In the genomic region with DNA sequence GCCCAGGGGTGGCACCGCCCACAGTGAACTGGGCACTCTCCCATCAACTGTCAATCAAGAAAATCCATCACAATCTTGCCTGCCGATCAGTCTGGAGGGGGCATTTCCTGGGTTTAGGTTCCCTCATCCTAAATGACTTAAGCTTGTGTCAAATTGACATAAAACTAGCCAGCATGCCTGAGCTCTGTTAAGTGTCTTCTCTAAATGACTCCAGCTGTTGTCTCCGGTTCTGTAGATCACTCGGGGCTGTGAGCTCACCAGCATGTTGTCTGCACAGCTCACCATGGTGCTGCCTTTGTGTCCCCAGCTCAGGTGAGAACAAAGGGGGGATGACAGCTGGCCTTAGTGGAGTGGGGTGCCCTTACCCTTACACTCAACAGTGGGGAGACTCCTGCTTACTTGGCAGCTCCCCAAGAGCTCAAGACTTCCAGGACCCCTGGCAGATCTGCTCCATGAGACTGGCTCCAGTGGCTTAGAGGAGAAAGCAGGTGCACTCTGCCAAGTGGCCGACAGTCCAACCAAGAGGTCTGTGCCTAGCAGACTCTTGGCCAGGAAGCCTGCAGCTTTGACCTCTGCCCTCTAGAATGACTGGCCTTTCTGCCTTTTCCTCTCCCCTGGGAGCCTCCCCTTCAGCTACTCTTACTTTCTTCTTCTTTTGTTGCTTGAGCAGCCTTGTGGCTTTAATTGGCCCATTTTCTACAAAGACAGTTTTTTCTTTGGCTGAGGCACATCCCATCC, we compare ENCODE assay signal across 15 mouse cellular contexts. TPM values are rescaled to one million over a fixed set of nuclear protein-coding genes. Genes with fewer than 3 reads are reported as not detected.
A peak's percentile ranks its signal among the peaks of the same experiment; 100 is the strongest.
DNase-seq lines count a peak whose midpoint lies in the region; ATAC-seq and TF ChIP-seq lines count a peak whose summit lies in the region.
"Had no signal": no experiment of that assay in that cellular context is flagged by ENCODE, and none has a peak within 500 bp of the region (broad histone marks: within the 10 kb centered on the region; RNA-seq: fewer than 3 reads in every experiment).

No protein-coding gene starts in this region.

- WGBS in lung, embryonic 14.5 days: 38% methylated on average over 5 of the region's 5 CpGs
- WGBS in lung, adult 2 months: 53% methylated on average over 5 of the region's 5 CpGs
- 39% methylated on average over 5 of the region's 5 CpGs for whole genome bisulfite sequencing in kidney, adult 2 months
- WGBS in thymus, adult 2 months: 76% methylated on average over 5 of the region's 5 CpGs
- WGBS in midbrain, postnatal 0 days: 61% methylated on average over 5 of the region's 5 CpGs

- TF ChIP-seq CTCF in lung, embryonic 14.5 days (IDR thresholded peaks at IDR 0.05; ENCODE audit: low read depth): no peak
- no peak for TF ChIP-seq CTCF in lung, adult 2 months (IDR thresholded peaks at IDR 0.05; ENCODE audit: insufficient read depth, low read length)
- TF ChIP-seq CTCF in kidney, adult 2 months (conservative IDR thresholded peaks at IDR 0.05; ENCODE audit: insufficient read depth, insufficient read length, low read depth, low read length): no peak
- TF ChIP-seq CTCF in thymus, adult 2 months (IDR thresholded peaks at IDR 0.05; ENCODE audit: borderline replicate concordance, control insufficient read depth, extremely low read depth, insufficient read depth, low read length, poor library complexity): no peak
- TF ChIP-seq CTCF in midbrain, postnatal 0 days (IDR thresholded peaks at IDR 0.05): no peak

- H3K9me3 ChIP-seq in lung, embryonic 14.5 days (ENCODE audit: low read depth, low read length): no peaks in the 10 kb centered on the region
- no peaks in the 10 kb centered on the region for H3K9me3 ChIP-seq in midbrain, postnatal 0 days (ENCODE audit: low read length)
- H3K9me3 ChIP-seq: lung, embryonic 15.5 days; megakaryocyte, embryonic 14.5 days had no signal

- TF ChIP-seq POLR2A in lung, adult 2 months (IDR thresholded peaks at IDR 0.05; ENCODE audit: borderline replicate concordance, extremely low read depth, low read depth, low read length): no peak
- no peak for TF ChIP-seq POLR2A in kidney, adult 2 months (IDR thresholded peaks at IDR 0.05; ENCODE audit: low read depth, low read length)
- no peak for TF ChIP-seq POLR2A in thymus, adult 2 months (IDR thresholded peaks at IDR 0.05; ENCODE audit: control insufficient read depth, extremely low read depth, insufficient read depth, low read length, poor library complexity)

- no peak overlapping the region for H3K4me3 ChIP-seq in lung, embryonic 14.5 days (ENCODE audit: low read depth, low read length)
- H3K4me3 ChIP-seq in lung, adult 2 months (replicated peaks; ENCODE audit: extremely low read depth, low read depth, low read length): no peak overlapping the region
- no peak overlapping the region for H3K4me3 ChIP-seq in kidney, adult 2 months (ENCODE audit: insufficient read depth, low read depth, low read length)
- H3K4me3 ChIP-seq in thymus, adult 2 months (ENCODE audit: control insufficient read depth, insufficient read depth, low read length): no peak overlapping the region
- H3K4me3 ChIP-seq in midbrain, postnatal 0 days (ENCODE audit: low read depth, low read length): no peak overlapping the region
- H3K4me3 ChIP-seq: lung, embryonic 15.5 days; megakaryocyte, embryonic 14.5 days had no signal

- ATAC-seq in lung, embryonic 14.5 days (ENCODE audit: insufficient read depth): no peak
- no peak for ATAC-seq in midbrain, postnatal 0 days (ENCODE audit: low FRiP score)
- ATAC-seq: activated CD4-positive, CD25-positive, alpha-beta regulatory T cell, adult 4 months had no signal

- H3K9ac ChIP-seq in lung, embryonic 14.5 days: no peak overlapping the region
- H3K9ac ChIP-seq in midbrain, postnatal 0 days (replicated peaks; ENCODE audit: low read length, poor library complexity, severe bottlenecking): no peak overlapping the region
- H3K9ac ChIP-seq: lung, embryonic 15.5 days had no signal

- H3K4me2 ChIP-seq in lung, embryonic 14.5 days: no peak overlapping the region
- H3K4me2 ChIP-seq in midbrain, postnatal 0 days (ENCODE audit: low read depth, low read length, poor library complexity, severe bottlenecking): no peak overlapping the region
- H3K4me2 ChIP-seq: heart, embryonic 11.5 days; lung, embryonic 15.5 days had no signal

- no peaks in the 10 kb centered on the region for H3K27me3 ChIP-seq in lung, embryonic 14.5 days (ENCODE audit: insufficient read depth, low read length)
- no peaks in the 10 kb centered on the region for H3K27me3 ChIP-seq in kidney, adult 2 months (replicated peaks; ENCODE audit: control insufficient read depth, insufficient read depth, low read length)
- no peaks in the 10 kb centered on the region for H3K27me3 ChIP-seq in thymus, adult 2 months (ENCODE audit: control insufficient read depth, insufficient read depth, low read length)
- no peaks in the 10 kb centered on the region for H3K27me3 ChIP-seq in midbrain, postnatal 0 days (ENCODE audit: insufficient read depth, low read length)
- H3K27me3 ChIP-seq: lung, embryonic 15.5 days had no signal

- H3K4me1 ChIP-seq in lung, embryonic 14.5 days (ENCODE audit: insufficient read depth): peaks cover 17% of the 10 kb centered on the region
- no peaks in the 10 kb centered on the region; the same call in 1 of the 2 replicates for H3K4me1 ChIP-seq in lung, adult 2 months (ENCODE audit: control insufficient read depth, insufficient read depth, low read length)
- H3K4me1 ChIP-seq in kidney, adult 2 months (ENCODE audit: control insufficient read depth, insufficient read depth, low read length): no peaks in the 10 kb centered on the region
- H3K4me1 ChIP-seq in thymus, adult 2 months (replicated peaks; ENCODE audit: control insufficient read depth, insufficient read depth, low read length): peaks cover 35% of the 10 kb centered on the region
- H3K4me1 ChIP-seq in midbrain, postnatal 0 days (ENCODE audit: insufficient read depth, low read length): no peaks in the 10 kb centered on the region

- H3K27ac ChIP-seq in lung, embryonic 14.5 days (ENCODE audit: low read depth): no peak overlapping the region; the same call in 1 of the 2 replicates
- no peak overlapping the region for H3K27ac ChIP-seq in kidney, adult 2 months (ENCODE audit: insufficient read depth, low read depth, low read length)
- no peak overlapping the region for H3K27ac ChIP-seq in thymus, adult 2 months (ENCODE audit: control insufficient read depth, insufficient read depth, low read length)
- no peak overlapping the region for H3K27ac ChIP-seq in midbrain, postnatal 0 days (ENCODE audit: low read depth, low read length)
- H3K27ac ChIP-seq: lung, embryonic 15.5 days had no signal

- no peaks in the 10 kb centered on the region for H3K36me3 ChIP-seq in lung, embryonic 14.5 days (ENCODE audit: insufficient read depth)
- no peaks in the 10 kb centered on the region for H3K36me3 ChIP-seq in kidney, adult 2 months (ENCODE audit: control insufficient read depth, insufficient read depth, low read length)
- H3K36me3 ChIP-seq in thymus, adult 2 months (ENCODE audit: control insufficient read depth, insufficient read depth, low read length): no peaks in the 10 kb centered on the region
- no peaks in the 10 kb centered on the region for H3K36me3 ChIP-seq in midbrain, postnatal 0 days (ENCODE audit: insufficient read depth, low read length)
- H3K36me3 ChIP-seq: lung, embryonic 15.5 days had no signal

- peak; percentile 49 for DNase-seq in adrenal gland, postnatal 10 days
- DNase-seq in adrenal gland, adult 18-20 months (ENCODE audit: low spot score in 2 of 2): no peak
- peak; percentile 53 for DNase-seq in lung, embryonic 14.5 days
- no peak for DNase-seq in lung, adult 2 months
- peak; percentile 54 for DNase-seq in kidney, adult 2 months
- DNase-seq in kidney, postnatal 25 days: peak; percentile 42 to 65
- DNase-seq in thymus, adult 2 months: no peak
- no peak for DNase-seq in midbrain, postnatal 0 days (ENCODE audit: low spot score)
- DNase-seq: cerebellum, adult 8-10 months; gastrocnemius, postnatal 14 days; thymus, postnatal 14 days had no signal

RNA-seq across cellular contexts. Expression of a gene that starts 35.1 kb away (rescaled TPM):
- total RNA-seq in adrenal gland, postnatal 10 days (2021): 10 to 100 TPM; 35.7 to 37.1 TPM
- total RNA-seq in adrenal gland, adult 18-20 months (2021): 10 to 100 TPM; 40.9 to 46.5 TPM
- 4.4 and 4.8 TPM in 2 replicates for polyA plus RNA-seq in lung, embryonic 14.5 days (2014; fragmentation: Nextera tagmentation; extraction: Ambion mirVana)
- 12.3 and 14.1 TPM in 2 replicates for polyA plus RNA-seq in lung, adult 2 months (2012; rRNA removed)
- 3.6 and 4.4 TPM in 2 replicates for polyA plus RNA-seq in kidney, adult 2 months (2012; rRNA removed)
- polyA plus RNA-seq in thymus, adult 2 months (2012; rRNA removed): 17.1 and 17.9 TPM in 2 replicates
- total RNA-seq in midbrain, postnatal 0 days (2014; rRNA removed): 12.2 and 14.2 TPM in 2 replicates
- polyA plus RNA-seq in midbrain, postnatal 0 days (2015; fragmentation: Nextera tagmentation; extraction: Ambion mirVana): 2.1 and 2.6 TPM in 2 replicates

Comparison
In these comparisons a context has a peak if more than half of its experiments do, and no peak if none do; other contexts are left out.
1. DNase-seq: peak in adrenal gland, postnatal 10 days (single experiment), lung, embryonic 14.5 days (single experiment), kidney, adult 2 months (single experiment) and kidney, postnatal 25 days (2 of 2); none in adrenal gland, adult 18-20 months (0 of 2), lung, adult 2 months (single experiment), thymus, adult 2 months (single experiment) and midbrain, postnatal 0 days (single experiment).